Mouse (Mus musculus) retina, embryonic 14.5 days (tissue): ENCODE data around the gene D6Ertd527e.

ENCODE experiments used
- DNase-seq: peaks from one replicate; pipeline ENCODE4 v3.0.0-alpha.2; 2015; ENCODE audit warnings: low spot score

Gene D6Ertd527e

GRCm38 (mm10) chr6:87111493-87111892, 6.9 kb downstream of the D6Ertd527e start:
- no peak for DNase-seq

GRCm38 (mm10) chr6:87112125-87112524, 7.6 kb downstream of the D6Ertd527e start:
- DNase-seq = no peak

- DNase-seq = no peak
Measured at GRCm38 (mm10) chr6:87115981-87116380, 11.4 kb downstream of the D6Ertd527e start.

- no peak for DNase-seq
Measured at GRCm38 (mm10) chr6:87116596-87116995, 12.1 kb downstream of the D6Ertd527e start.

- DNase-seq = no peak
Measured at GRCm38 (mm10) chr6:87119066-87119837, 14.7 kb downstream of the D6Ertd527e start.

- no peak for DNase-seq
Measured at GRCm38 (mm10) chr6:87119975-87120374, 15.4 kb downstream of the D6Ertd527e start.

- DNase-seq = no peak
Measured at GRCm38 (mm10) chr6:87120661-87121060, 16.1 kb downstream of the D6Ertd527e start.

GRCm38 (mm10) chr6:87121961-87122360, 17.4 kb downstream of the D6Ertd527e start:
- DNase-seq = no peak

- DNase-seq = no peak
Measured at GRCm38 (mm10) chr6:87123406-87123805, 18.9 kb downstream of the D6Ertd527e start.

GRCm38 (mm10) chr6:87123973-87124372, 19.4 kb downstream of the D6Ertd527e start:
- DNase-seq = no peak

- no peak for DNase-seq
Measured at GRCm38 (mm10) chr6:87127049-87127753, 22.7 kb downstream of the D6Ertd527e start.

GRCm38 (mm10) chr6:87129861-87130260, 25.3 kb downstream of the D6Ertd527e start:
- DNase-seq = no peak

GRCm38 (mm10) chr6:87130628-87131027, 26.1 kb downstream of the D6Ertd527e start:
- no peak for DNase-seq

GRCm38 (mm10) chr6:87131078-87131477, 26.5 kb downstream of the D6Ertd527e start:
- no peak for DNase-seq

- no peak for DNase-seq
Measured at GRCm38 (mm10) chr6:87133520-87133919, 29.0 kb downstream of the D6Ertd527e start.

- DNase-seq = no peak
Measured at GRCm38 (mm10) chr6:87133966-87134546, 29.5 kb downstream of the D6Ertd527e start.

- DNase-seq = no peak
Measured at GRCm38 (mm10) chr6:87138479-87138878, 33.9 kb downstream of the D6Ertd527e start.

GRCm38 (mm10) chr6:87139796-87140553, 35.4 kb downstream of the D6Ertd527e start:
- no peak for DNase-seq

GRCm38 (mm10) chr6:87142239-87142638, 37.7 kb downstream of the D6Ertd527e start:
- DNase-seq = no peak

GRCm38 (mm10) chr6:87143594-87143993, 39.0 kb downstream of the D6Ertd527e start:
- no peak for DNase-seq

GRCm38 (mm10) chr6:87147921-87148320, 43.4 kb downstream of the D6Ertd527e start:
- no peak for DNase-seq

GRCm38 (mm10) chr6:87150471-87150870, 45.9 kb downstream of the D6Ertd527e start:
- no peak for DNase-seq
